Mouse (Mus musculus) E14TG2a.4 (cell line): ENCODE results near the gene Zzz3.

Experiments
- CTCF ChIP-seq: conservative IDR thresholded peaks from 2 replicates; pipeline ENCODE4 v1.5.1; 2014; ENCODE audit warnings: low read length
- POU5F1 ChIP-seq: IDR thresholded peaks from 2 replicates; pipeline ENCODE4 v1.6.1; 2014; ENCODE audit warnings: low read length, borderline replicate concordance

- TF ChIP-seq CTCF: no peak
- no peak for TF ChIP-seq POU5F1
These were observed 88.9 kb downstream of the Zzz3 start for GRCm38 (mm10) chr3:152484206-152484605.
